Mouse (Mus musculus): ENCODE results near the gene BC051665. TPM values are rescaled to one million over a fixed set of nuclear protein-coding genes. Genes with fewer than 3 reads are reported as not detected.

BC051665 gene
- not detected in 2 replicates for polyA plus RNA-seq (2012; rRNA removed)

GRCm38 (mm10) chr13:60786264-60786663 lies at the start of gene BC051665:
TSS of gene BC051665 (minus strand) at chr13:60786364.
- no peak for DNase-seq (ENCODE audit: low read depth, low spot score)

DNA sequence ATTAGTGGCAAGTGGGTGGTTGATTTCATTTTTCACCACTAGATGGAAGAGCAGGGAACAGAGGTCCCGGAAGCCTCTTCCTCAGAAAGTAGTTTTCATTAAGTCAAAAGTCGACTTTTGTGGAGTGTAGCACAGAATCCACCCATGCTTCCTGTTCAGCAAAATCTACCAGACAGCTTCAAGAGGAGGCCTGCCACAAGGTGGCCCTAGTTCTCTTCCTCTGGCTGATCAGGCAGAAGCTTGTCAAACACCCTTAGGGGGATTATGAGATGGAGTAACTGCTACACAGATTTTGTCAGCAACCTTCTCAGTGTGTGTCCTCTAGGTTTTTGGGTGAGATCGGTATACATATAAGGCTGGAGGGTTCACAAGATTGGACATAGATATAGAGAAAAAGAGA lies 39.9 kb upstream of the BC051665 start:
- 57% methylated on average over 3 of the region's 3 CpGs for WGBS
- DNase-seq (ENCODE audit: low read depth, low spot score) = no peak

- DNase-seq (ENCODE audit: low read depth, low spot score) = no peak
- 40% methylated on average over 3 of the region's 3 CpGs for whole genome bisulfite sequencing
Measured at GRCm38 (mm10) chr13:60820486-60821175, 34.5 kb upstream of the BC051665 start.

- no peak for DNase-seq (ENCODE audit: low read depth, low spot score)
- 14% methylated on average over 7 of the region's 7 CpGs for WGBS
Measured at GRCm38 (mm10) chr13:60819469-60819868, 33.3 kb upstream of the BC051665 start.

DNA sequence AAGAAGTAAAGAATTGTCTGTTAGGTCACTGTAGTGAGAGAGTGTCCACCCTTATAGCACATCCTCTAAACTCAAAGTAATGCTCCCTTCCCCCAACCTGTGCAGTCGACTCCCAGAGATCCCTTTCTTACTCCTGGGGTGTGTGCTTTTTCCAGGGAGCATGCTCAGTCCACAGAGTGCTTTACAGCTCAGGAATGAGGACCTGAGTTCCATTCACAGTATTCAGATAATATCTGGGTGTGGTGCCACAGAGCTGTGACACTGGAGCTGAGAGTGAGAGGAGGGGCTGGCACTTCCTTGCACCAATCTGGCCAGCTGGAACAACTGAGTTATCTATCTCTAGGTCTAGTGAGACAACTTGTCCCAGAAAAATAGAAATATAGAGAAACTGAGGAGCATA lies 27.6 kb upstream of the BC051665 start:
- WGBS = 24% methylated on average over 1 of the region's 1 CpGs
- DNase-seq (ENCODE audit: low read depth, low spot score) = no peak

DNA sequence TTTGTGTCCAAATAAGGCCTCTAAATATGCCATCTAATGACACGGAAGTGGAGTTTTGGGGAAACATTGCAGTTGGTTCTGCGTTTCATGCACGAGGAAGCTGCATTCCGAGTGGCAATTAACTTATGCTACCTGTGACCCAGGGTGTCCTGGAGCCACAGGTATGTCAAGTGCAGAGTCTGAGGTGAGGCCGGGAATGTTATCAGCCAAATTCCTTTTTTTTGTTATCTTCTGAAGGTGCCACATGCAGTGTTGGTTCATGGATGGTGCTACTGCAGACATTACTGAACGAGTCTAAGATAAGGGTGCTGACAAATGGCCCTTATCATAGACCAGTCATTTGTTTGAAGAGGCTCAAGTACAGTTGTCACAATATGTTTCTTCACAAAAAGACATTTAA lies 26.6 kb upstream of the BC051665 start:
- WGBS = 48% methylated on average over 6 of the region's 6 CpGs
- no peak for DNase-seq (ENCODE audit: low read depth, low spot score)

- no peak for DNase-seq (ENCODE audit: low read depth, low spot score)
- WGBS = 46% methylated on average over 2 of the region's 2 CpGs
Measured at GRCm38 (mm10) chr13:60809690-60810089, 23.5 kb upstream of the BC051665 start.

DNA sequence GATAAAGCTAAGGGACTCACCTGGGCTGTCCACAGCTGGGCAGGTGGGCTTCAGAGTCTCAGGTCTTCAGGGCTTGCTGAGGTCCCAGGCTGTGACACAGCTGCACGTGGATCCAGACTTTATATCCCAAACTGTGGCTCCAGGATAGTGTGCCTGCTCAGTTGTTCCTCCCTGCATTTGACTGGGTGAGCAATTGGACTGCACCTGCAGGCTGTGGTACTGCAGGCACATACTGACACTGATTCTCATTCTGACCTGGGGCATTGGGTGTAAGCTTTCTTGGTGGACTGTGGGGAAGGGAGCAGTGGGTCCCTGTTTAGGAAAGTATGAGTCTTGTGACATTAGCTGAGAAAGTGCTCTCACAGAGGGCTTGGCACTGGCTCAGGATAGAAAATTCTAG lies 16.6 kb upstream of the BC051665 start, which contains the start of gene Ctsll3:
Gene Ctsll3 (minus strand): TSS at position 101 of the 400 bp plus-strand sequence.
- DNase-seq (ENCODE audit: low read depth, low spot score) = no peak
- 58% methylated on average over 1 of the region's 1 CpGs for WGBS

DNA sequence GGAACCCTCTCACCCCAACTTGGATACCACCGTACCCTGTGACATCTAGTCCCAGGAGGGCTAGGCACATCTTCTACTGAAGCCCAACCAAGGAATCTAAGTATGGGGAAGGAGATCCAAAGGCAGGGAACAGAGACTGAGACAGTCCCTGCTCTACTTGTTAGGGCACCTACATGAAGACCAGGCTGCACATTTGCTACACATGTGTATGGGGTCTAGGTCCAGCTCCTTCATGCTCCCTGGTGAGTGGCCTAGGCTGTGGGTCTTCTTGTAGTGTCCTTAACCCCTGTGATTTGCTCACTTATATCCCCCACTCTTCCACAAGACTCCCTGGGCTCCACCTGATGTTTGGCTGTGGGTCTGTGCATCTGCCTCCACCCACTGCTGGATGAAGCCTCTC lies 3.3 kb upstream of the BC051665 start:
- DNase-seq (ENCODE audit: low read depth, low spot score) = no peak
- WGBS = 64% methylated on average over 1 of the region's 1 CpGs

DNA sequence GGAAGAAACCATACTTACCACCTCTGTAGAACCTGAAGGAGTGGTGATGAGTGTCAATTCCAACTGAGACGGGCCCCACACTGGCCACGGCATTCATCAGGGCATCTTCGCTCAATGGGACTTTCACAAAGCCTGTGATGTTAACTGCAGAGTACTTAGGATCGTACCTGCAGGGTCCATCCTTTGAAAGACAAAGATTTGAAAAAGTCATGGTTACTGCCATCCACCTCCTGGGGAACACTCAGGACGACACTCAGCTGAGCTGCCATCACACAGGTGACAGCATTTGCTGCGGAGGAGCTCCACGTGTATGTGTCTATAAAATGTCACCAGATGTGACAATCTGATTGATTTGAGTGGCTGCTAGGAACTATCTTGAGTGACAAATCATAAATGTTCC lies 2.9 kb downstream of the BC051665 start:
- DNase-seq (ENCODE audit: low read depth, low spot score) = no peak
- WGBS = 81% methylated on average over 7 of the region's 7 CpGs

DNA sequence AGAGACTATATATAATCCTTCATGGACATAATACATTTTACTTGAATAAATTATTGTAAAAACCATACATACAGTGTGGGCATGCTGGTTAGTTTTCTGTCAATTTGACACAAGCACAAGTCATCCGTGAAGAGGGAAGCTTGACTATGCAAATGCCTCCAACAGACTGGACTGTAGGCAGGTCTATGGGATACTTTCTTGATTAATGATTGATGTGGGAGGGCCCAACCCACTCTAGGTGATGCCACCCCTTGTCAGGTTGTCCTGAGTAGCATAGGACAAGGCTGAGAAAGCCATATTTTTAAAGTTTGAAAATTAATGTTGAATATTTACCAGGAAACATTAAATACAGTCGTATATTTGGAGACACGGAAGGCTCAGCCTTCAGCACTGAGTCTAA lies 5.6 kb downstream of the BC051665 start:
- no peak for DNase-seq (ENCODE audit: low read depth, low spot score)
- 70% methylated on average over 3 of the region's 3 CpGs for WGBS

DNA sequence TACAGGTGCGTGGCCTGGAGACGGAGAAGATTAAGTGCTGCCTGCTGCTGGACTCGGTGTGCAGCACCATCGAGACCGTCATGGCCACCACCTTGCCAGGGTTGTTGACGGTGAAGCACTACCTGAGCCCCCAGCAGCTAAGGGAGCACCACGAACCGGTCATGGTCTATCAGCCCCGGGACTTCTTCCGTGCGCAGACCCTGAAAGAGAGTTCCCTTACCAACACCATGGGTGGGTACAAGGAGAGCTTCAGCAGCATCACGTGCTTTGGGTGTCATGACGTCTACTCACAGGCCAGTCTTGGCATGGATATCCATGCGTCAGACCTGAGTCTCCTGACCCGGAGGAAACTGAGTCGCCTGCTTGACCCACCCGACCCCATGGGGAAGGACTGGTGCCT lies 25.0 kb downstream of the BC051665 start:
- no peak for DNase-seq (ENCODE audit: low read depth, low spot score)
- WGBS = 95% methylated on average over 17 of the region's 17 CpGs

DNA sequence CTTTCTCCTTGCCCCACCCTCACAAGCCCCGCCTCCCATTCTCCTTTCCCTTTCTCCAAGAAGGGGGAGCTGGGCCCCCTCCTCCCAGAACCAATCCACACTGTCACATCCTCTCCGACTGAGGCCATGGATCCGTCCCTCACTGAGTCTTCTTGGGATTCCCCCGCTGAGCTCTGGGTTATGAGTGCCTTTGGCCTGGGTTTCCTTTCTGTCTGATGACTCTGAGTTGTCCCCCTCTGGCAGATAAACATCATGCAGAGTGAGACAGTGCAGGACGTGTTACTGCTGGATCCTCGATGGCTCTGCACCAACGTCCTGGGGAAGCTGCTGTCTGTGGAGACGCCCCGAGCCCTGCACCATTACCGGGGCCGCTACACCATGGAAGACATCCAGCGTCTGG lies 25.8 kb downstream of the BC051665 start:
- WGBS = 86% methylated on average over 12 of the region's 12 CpGs
- DNase-seq (ENCODE audit: low read depth, low spot score) = no peak

GRCm38 (mm10) chr13:60759136-60759535 lies 27.0 kb downstream of the BC051665 start:
- DNase-seq (ENCODE audit: low read depth, low spot score) = no peak
- 47% methylated on average over 6 of the region's 6 CpGs for WGBS

DNA sequence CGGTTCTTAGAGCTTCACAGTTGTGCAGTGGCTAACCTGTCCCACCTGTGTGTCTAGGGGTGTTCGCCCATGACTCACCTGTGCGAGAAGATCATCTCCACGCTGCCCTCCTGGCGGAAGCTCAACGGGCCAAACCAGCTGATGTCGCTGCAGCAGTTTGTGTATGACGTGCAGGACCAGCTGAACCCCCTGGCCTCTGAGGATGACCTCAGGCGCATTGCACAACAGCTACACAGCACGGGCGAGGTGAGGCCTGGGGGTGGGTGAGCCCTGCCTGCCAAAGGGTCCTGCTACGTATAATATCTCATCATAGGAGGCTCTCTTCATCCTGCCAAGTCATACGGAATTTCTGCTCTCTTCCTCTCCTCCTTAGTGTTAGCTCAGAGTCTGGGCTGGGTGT lies 28.9 kb downstream of the BC051665 start:
- no peak for DNase-seq (ENCODE audit: low read depth, low spot score)
- WGBS = 85% methylated on average over 13 of the region's 13 CpGs

DNA sequence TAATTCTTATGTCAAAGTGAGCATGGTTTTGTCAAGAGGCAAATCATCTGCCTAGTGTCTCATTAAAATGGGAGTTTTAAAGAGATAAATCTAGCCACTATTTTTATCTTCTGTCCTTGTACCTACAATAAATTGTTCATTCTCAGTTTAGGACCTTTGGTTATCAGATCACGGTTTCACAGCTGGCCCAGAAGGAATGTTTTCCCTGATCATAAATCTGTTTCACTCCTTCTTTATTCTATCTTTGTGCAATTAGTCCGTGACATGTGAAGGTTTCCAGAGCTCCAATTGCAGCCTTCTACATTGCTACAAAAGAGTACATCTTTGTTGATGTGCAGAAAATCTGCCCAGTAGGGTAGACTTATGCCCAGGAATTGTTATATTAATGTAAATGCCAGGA lies 30.9 kb downstream of the BC051665 start:
- DNase-seq (ENCODE audit: low read depth, low spot score) = no peak

GRCm38 (mm10) chr13:60753216-60753615 lies 32.9 kb downstream of the BC051665 start:
- no peak for DNase-seq (ENCODE audit: low read depth, low spot score)
- 96% methylated on average over 6 of the region's 6 CpGs for WGBS

More for the DNA sequence above, 30.9 kb downstream of the BC051665 start:
- WGBS = 52% methylated on average over 2 of the region's 2 CpGs

DNA sequence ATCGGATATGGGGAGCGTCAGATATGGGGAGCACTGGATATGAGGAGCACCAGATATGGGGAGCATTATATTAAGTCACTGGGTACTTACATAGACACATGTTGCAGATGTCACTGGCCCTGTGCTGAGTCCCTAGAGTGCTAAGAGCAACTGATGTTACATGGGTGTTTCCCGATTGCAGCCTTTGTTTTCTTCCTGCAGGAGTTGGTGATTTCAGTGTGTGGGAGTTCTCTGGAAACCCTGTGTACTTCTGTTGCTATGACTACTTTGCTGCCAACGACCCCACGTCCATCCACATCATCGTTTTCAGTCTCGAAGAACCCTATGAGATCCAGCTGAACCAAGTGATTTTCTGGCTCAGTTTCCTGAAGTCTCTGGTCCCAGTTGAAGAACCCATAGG lies 35.2 kb downstream of the BC051665 start:
- 83% methylated on average over 7 of the region's 7 CpGs for WGBS
- DNase-seq (ENCODE audit: low read depth, low spot score) = no peak

GRCm38 (mm10) chr13:60748556-60748955 lies 37.6 kb downstream of the BC051665 start:
- DNase-seq (ENCODE audit: low read depth, low spot score) = no peak
- WGBS = 87% methylated on average over 2 of the region's 2 CpGs

DNA sequence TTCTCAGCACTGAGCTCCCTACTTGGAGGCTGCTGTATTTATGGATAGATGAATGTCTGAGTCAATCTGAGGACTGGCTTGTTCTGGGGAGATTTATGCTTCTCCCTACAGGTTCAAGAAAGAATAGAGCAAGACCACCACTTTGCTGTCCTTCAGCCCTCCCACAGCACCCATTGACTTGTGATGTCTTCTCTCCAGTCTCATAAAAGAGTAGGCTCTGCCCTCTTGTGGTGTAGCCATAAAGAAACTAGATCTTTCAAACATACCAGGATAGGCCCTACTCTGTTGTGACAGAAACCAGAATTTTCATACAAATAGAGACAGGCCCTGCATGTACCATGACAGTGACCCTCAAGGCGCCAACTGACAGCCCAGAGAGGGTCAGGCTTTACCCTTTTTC lies 39.0 kb downstream of the BC051665 start:
- 97% methylated on average over 1 of the region's 1 CpGs for WGBS
- no peak for DNase-seq (ENCODE audit: low read depth, low spot score)

DNA sequence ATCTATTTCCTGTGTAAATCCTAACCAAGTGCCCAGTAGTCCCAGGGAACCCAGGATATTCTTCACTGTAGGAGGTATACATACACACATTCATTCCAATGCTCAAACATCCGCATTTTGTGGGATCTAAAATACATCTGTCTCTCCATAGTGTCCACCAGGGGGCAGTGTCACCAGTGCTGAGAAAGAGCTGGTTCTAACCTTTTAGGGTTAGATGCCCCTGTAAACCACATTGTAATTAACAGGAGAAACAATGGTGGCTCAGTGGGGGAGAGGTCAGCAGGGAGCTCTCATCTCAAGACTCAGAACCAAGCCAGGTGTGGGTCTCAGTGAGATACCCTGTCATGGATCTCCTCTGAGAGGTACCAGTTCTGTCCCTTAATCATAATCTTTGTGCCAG lies 39.9 kb downstream of the BC051665 start:
- DNase-seq (ENCODE audit: low read depth, low spot score) = no peak
- WGBS = 29% methylated on average over 1 of the region's 1 CpGs

DNA sequence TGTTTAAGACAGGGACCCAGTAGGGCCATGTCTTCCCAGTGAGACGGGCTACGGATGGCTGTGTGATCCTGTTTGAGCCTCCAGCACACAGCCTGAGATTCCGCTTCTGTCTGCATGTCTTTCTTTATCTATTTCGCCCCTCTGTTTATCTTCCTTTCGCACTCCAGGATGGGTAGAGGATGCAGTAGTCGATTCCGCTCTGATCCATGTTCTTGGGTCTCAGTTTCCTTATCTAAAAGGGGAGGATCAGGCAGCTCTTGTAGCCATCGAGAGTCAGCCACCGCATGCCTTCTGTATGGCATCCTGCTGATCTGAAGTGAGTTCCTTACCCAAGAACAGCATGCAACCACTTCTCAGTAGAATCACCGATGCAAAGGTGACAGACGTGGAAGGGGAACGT lies 40.8 kb downstream of the BC051665 start:
- no peak for DNase-seq (ENCODE audit: low read depth, low spot score)
- WGBS = 95% methylated on average over 12 of the region's 12 CpGs

Data from large intestine, adult 2 months (tissue).